Mouse (Mus musculus) testis, adult 2 months (tissue): ENCODE results near the gene Dst. TPM values are rescaled to one million over a fixed set of nuclear protein-coding genes. Genes with fewer than 3 reads are reported as not detected.

Experiments
- H3K27ac ChIP-seq: fragments of 200-500 bp; 2 replicates; pipeline ENCODE4 v1.5.1; 2012; ENCODE audit warnings: low read depth, low read length; ENCODE audit not compliant: control insufficient read depth, insufficient read depth
- H3K27me3 ChIP-seq: fragments of 200-500 bp; 2 replicates; pipeline ENCODE4 v1.6.1; 2012; ENCODE audit warnings: mild to moderate bottlenecking, low read length, moderate library complexity; ENCODE audit not compliant: control insufficient read depth, insufficient read depth
- H3K36me3 ChIP-seq: fragments of 200-500 bp; 2 replicates; pipeline ENCODE4 v1.6.1; 2012; ENCODE audit warnings: mild to moderate bottlenecking, low read length; ENCODE audit not compliant: control insufficient read depth, insufficient read depth
- H3K4me1 ChIP-seq: fragments of 200-500 bp; 2 replicates; pipeline ENCODE4 v1.6.1; 2012; ENCODE audit warnings: low read length; ENCODE audit not compliant: control insufficient read depth, insufficient read depth
- H3K4me3 ChIP-seq: fragments of 200-500 bp; 2 replicates; pipeline ENCODE4 v1.5.1; 2012; ENCODE audit warnings: low read depth, mild to moderate bottlenecking, low read length, moderate library complexity, mixed read lengths; ENCODE audit not compliant: control insufficient read depth
- CTCF ChIP-seq: fragments of 200-500 bp; IDR thresholded peaks from 2 replicates; pipeline ENCODE4 v1.5.1; 2012; ENCODE audit warnings: low read depth, mild to moderate bottlenecking, inconsistent platforms, low read length, moderate library complexity; ENCODE audit not compliant: control insufficient read depth, insufficient read depth, insufficient replicate concordance
- POLR2A ChIP-seq: fragments of 200-500 bp; IDR thresholded peaks from 2 replicates; pipeline ENCODE4 v1.6.1; 2012; ENCODE audit warnings: low read depth, mild to moderate bottlenecking, inconsistent platforms, low read length, moderate library complexity; ENCODE audit not compliant: control insufficient read depth
- polyA plus RNA-seq: library from polyadenylated mRNA; depleted of rRNA; stranded (reverse); fragments of >200 nt; gene quantifications from 2 replicates; pipeline ENCODE4 v1.2.3, GENCODE M21; 2012

Dst gene
- polyA plus RNA-seq, 1 experiment, result 33.0 TPM

DNA sequence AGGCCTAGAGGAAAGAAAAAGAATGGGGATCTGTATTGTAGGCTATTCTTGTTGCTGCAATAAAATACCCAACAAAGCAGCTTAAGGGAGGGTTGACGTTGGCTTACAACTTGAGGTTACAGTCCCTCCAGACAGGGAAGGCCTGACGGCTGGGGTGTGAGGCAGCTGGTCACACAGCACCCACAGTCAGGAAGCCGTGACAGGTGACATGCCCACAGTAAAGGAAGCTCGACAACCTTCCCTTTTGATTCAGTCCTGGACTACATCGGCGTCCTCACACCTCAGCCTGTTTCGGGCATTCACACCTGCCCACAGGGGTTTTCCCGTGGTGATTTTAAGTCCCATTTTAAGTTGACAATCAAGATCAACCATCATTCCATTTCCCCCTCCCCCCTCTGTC lies 34.6 kb downstream of the Dst start:
- H3K27me3 ChIP-seq, result no peaks in the 10 kb centered on the region
- H3K36me3 ChIP-seq, result no peaks in the 10 kb centered on the region
- H3K27ac ChIP-seq, result no peak overlapping the region
- peaks cover 7% of the 10 kb centered on the region for H3K4me1 ChIP-seq
- TF ChIP-seq POLR2A, result no peak
- no peak for TF ChIP-seq CTCF
- H3K4me3 ChIP-seq, result no peak overlapping the region

DNA sequence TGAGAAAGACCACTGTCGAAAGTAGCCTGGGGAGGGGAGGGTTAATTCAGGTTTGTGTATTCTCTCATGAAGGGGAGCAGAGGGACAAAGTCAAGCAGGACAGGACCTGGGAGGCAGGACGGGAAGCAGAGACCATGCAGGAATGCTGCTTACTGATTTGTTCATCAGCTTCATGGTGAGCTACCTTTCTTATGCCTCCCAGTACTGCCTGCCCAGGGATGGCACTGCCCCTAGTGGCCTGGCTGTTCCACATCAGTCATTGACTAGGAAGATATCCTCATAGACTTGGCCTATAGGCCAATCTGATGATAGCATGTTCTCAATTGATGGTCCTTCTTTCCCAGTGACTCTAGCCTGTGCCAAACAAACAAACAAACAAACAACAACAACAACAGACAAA lies 35.9 kb downstream of the Dst start:
- no peaks in the 10 kb centered on the region for H3K27me3 ChIP-seq
- TF ChIP-seq CTCF (peak; percentile 18; the same call in 1 of the 2 replicates), POLR2A (no peak)
- peaks cover 7% of the 10 kb centered on the region for H3K4me1 ChIP-seq
- H3K4me3 ChIP-seq, result no peak overlapping the region
- H3K27ac ChIP-seq, result no peak overlapping the region
- no peaks in the 10 kb centered on the region for H3K36me3 ChIP-seq

DNA sequence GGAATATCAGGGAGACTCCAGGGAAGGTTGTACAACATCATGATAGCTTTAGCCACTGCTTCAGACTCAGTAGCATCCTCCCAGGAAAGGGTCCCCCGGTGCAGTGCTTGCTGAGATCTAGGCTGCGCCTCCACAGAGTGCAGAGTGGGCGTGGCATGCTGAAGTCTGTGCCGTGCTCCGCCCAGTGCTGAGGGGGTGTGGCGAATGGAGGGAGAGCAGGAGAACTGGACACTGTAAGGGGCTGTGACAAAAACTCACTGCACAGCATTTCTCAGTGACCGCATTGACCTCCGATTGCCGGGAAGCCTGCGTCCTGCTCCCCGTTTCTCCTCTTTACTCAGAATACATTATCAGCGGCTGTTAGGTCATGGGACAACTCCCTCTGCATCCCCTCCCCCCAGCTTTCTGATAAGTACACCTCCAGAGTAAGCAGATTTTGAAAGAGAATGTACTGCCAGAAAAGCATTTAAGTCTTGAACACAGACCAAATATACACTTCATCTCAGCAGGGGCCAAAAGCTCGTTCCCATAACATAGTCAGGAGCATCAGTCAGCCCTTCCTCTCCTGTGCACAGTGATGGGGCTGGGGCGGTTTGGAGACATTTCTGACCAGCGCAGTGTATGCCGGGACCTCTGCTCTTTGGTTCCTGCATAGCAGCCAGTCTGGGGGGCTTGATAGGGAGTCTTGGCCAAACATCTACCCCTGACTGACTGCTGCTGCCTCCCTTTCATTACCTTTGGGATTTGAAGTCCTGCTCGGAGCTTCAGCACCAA lies 37.1 kb downstream of the Dst start:
- Histone ChIP-seq H3K27me3 (no peaks in the 10 kb centered on the region), H3K4me1 (peaks cover 7% of the 10 kb centered on the region), H3K4me3 (peak overlapping the region; percentile 42), H3K27ac (peak overlapping the region; percentile 36), H3K36me3 (no peaks in the 10 kb centered on the region)
- TF ChIP-seq CTCF, result no peak
- no peak; the same call in 1 of the 2 replicates for TF ChIP-seq POLR2A

DNA sequence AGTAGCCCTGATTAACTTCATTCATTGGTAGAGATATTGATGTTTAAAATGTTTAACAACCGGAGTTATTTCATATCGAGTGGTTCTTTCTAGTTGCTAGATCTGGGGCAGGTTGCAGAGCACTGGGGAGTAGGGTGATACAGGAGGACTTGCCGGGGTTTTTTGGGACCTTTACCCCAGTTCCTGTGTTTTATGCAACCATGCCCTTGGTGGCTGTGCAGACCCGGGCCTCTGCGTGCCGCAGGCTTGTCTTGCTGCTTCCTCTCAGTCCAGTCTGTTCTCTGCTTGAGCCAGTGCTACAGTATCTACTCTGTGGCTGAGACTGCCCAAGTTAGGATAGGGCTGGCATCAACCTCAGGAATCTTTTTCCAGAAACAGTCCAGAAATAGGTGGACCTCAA lies 37.7 kb downstream of the Dst start:
- Histone ChIP-seq H3K4me1 (peaks cover 7% of the 10 kb centered on the region), H3K4me3 (no peak overlapping the region), H3K27me3 (no peaks in the 10 kb centered on the region), H3K27ac (peak overlapping the region; percentile 7; the same call in 1 of the 2 replicates), H3K36me3 (no peaks in the 10 kb centered on the region)
- TF ChIP-seq CTCF (no peak), POLR2A (no peak)

DNA sequence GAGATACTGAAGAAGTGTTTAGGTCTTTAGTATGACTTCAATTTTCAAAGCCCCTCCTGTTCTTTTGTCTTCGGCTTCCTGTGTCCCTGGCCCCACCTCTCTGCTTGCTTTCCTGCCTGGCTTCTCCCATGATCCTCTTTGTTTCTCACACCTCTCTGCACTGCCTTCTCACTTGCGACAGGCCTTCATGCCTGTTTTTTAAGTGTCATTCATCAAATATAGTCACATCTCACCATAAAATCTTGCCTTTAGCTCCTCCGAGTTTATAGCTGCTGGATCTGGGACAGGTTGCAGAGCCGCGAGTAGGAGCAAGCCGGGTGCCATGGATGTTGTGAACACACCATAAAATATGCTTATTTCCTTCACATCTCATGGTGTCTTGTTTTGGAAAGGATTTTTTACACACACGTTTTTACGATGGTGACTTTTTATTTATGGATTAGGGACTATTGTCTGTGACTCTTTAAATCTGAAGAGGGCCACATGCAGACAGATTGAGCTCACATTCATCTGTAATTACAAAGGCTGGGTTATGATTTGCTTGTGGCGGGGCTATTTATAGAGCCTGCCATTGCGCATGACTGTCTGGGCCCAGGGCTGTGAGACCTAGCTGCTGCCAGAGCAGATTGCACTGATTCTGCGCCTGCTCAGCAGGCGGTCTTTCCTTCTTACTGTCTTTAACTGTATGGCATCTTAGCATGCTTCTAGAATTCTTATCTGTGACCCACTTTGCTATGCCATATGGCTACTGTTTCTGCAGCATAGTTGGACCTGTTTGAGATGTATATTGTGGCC lies 38.8 kb downstream of the Dst start:
- Histone ChIP-seq H3K27me3 (no peaks in the 10 kb centered on the region), H3K4me1 (peaks cover 7% of the 10 kb centered on the region), H3K4me3 (no peak overlapping the region), H3K27ac (peak overlapping the region; percentile 56; the same call in 1 of the 2 replicates), H3K36me3 (no peaks in the 10 kb centered on the region)
- TF ChIP-seq CTCF, result no peak
- no peak for TF ChIP-seq POLR2A

DNA sequence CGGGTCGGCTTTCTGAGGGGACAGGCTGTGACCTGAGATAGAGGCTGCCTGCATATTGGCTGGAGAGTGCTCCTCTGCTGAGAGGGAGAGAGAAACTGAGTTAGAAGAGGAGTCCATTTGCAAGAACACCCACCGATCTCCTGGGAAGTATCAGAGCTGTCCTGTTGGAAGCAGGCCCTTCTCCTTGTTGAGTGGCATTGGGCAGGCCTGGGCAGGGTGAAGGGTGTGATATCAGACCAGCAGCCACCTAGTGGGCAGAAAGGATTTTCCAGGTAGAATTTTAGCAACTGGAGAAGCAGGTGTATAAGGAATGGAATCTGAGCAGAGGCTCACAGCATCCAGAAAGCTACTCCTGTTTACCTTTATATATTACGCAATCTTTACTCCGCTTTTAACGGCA lies 39.8 kb downstream of the Dst start:
- Histone ChIP-seq H3K4me3 (no peak overlapping the region), H3K27ac (no peak overlapping the region), H3K4me1 (peaks cover 7% of the 10 kb centered on the region), H3K36me3 (no peaks in the 10 kb centered on the region), H3K27me3 (no peaks in the 10 kb centered on the region)
- TF ChIP-seq CTCF, result no peak
- TF ChIP-seq POLR2A, result no peak

DNA sequence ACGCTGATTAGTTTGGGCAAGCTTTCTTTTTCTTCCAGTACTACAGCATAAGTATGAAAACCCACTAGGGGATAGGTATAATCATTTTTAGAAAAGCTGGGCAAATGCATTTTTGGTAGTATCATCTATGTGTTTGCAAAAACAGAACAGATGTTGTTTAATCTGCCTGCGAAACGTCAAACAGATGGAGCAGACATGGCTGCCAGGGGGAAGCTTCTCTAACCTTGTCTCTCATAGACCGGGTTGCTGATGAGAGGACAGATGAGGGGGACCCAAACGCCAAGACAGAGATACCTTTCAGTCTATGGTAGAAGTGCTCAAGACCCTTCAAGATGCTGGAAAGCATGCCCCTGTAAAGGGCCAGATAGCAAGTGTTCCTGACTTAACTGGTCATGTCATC lies 40.5 kb downstream of the Dst start:
- Histone ChIP-seq H3K4me1 (peaks cover 7% of the 10 kb centered on the region), H3K36me3 (no peaks in the 10 kb centered on the region), H3K4me3 (no peak overlapping the region), H3K27me3 (no peaks in the 10 kb centered on the region), H3K27ac (no peak overlapping the region)
- TF ChIP-seq CTCF (no peak), POLR2A (no peak)

DNA sequence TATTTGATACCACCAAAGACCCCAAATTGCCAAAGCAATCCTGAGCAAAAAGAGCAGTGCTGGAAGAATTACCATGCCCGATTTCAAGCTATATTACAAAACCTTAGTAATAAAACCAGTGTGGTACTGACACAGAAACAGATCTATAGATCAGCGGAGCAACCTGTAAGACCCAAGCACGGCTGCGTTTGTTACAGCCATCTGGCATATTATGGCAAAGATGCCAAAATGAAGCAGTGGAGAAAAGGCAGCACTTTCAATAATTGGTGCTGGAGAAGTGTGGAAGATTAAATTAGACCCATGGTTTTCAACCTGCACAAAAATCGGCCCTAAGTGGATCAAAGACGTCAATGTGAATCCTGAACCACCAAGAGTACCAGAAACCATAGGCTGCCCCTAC lies 47.6 kb downstream of the Dst start:
- TF ChIP-seq CTCF (no peak), POLR2A (no peak)
- Histone ChIP-seq H3K27ac (no peak overlapping the region), H3K4me3 (no peak overlapping the region), H3K4me1 (no peaks in the 10 kb centered on the region), H3K36me3 (no peaks in the 10 kb centered on the region), H3K27me3 (no peaks in the 10 kb centered on the region)
